Mouse (Mus musculus) liver, embryonic 14.5 days (tissue): ENCODE results near the gene Bbc3. TPM values are rescaled to one million over a fixed set of nuclear protein-coding genes. Genes with fewer than 3 reads are reported as not detected.

Experiments
- ATAC-seq: fragments of 200-750 bp; cut with Nextera tagmentation; 2 replicates; pipeline ENCODE4 v1.8.0; 2017; ENCODE audit warnings: moderate number of reproducible peaks, mild to moderate bottlenecking, moderate library complexity; ENCODE audit not compliant: insufficient read depth
- DNase-seq, 3 experiments: peaks; one replicate each; pipeline ENCODE4 v3.0.0-alpha.2; 2012 to 2013; ENCODE audit warnings: low read depth in 3 of 3, low spot score in 3 of 3
- H3K27ac ChIP-seq: fragments of 300-500 bp; sonication (generic); 2 replicates; pipeline ENCODE4 v1.5.1; 2014; ENCODE audit warnings: moderate library complexity, mild to moderate bottlenecking, control low read depth, inconsistent platforms
- H3K27me3 ChIP-seq: fragments of 300-500 bp; sonication (generic); 2 replicates; pipeline ENCODE4 v1.6.1; 2014; ENCODE audit warnings: mild to moderate bottlenecking, low read length, moderate library complexity; ENCODE audit not compliant: control insufficient read depth, insufficient read depth
- H3K36me3 ChIP-seq: fragments of 300-500 bp; sonication (generic); replicated peaks from 2 replicates; pipeline ENCODE4 v1.6.1; 2014; ENCODE audit warnings: low read depth; ENCODE audit not compliant: control insufficient read depth, insufficient read depth
- H3K4me1 ChIP-seq, 2 experiments: fragments of 200-500 bp in 1 of 2; fragments of 300-500 bp in 1 of 2; sonication (generic) in 1 of 2; replicated peaks; 2 replicates each; pipeline ENCODE4 v1.6.1; 2012 to 2014; ENCODE audit warnings: antibody characterized with exemption in 1 of 2, inconsistent platforms in 1 of 2, low read length in 1 of 2; ENCODE audit not compliant: control insufficient read depth in 2 of 2, insufficient read depth in 2 of 2
- H3K4me2 ChIP-seq: fragments of 300-500 bp; sonication (generic); 2 replicates; pipeline ENCODE4 v1.6.1; 2014; ENCODE audit warnings: low read depth, mild to moderate bottlenecking, control low read depth, moderate library complexity
- H3K4me3 ChIP-seq, 2 experiments: fragments of 200-500 bp in 1 of 2; fragments of 300-500 bp in 1 of 2; sonication (generic) in 1 of 2; 2 replicates each; pipeline ENCODE4 v1.5.1; 2012 to 2014; ENCODE audit warnings: low read depth in 2 of 2, low read length in 2 of 2, mild to moderate bottlenecking in 2 of 2, control low read depth in 1 of 2, inconsistent platforms in 1 of 2, moderate library complexity in 1 of 2; ENCODE audit not compliant: insufficient read depth in 1 of 2
- H3K9ac ChIP-seq: fragments of 300-500 bp; sonication (generic); replicated peaks from 2 replicates; pipeline ENCODE4 v1.6.1; 2014; ENCODE audit warnings: mild to moderate bottlenecking, control low read depth, moderate library complexity
- H3K9me3 ChIP-seq: fragments of 300-500 bp; sonication (generic); 2 replicates; pipeline ENCODE4 v1.6.1; 2016; ENCODE audit warnings: low read length, mixed read lengths; ENCODE audit not compliant: control insufficient read depth
- CTCF ChIP-seq: IDR thresholded peaks from 2 replicates; pipeline ENCODE4 v1.5.1; 2016; ENCODE audit warnings: antibody characterized with exemption, low read depth, control low read depth
- EP300 ChIP-seq: IDR thresholded peaks from 2 replicates; pipeline ENCODE4 v1.6.1; 2016; ENCODE audit warnings: antibody characterized with exemption, low read depth
- WGBS: fragments of 180-500 bp; shearing (Covaris S2); extraction: QIAGEN DNeasy Blood & Tissue Kit; methylation state at CpG from one replicate; pipeline ENCODE4 v1.1.7; 2014; ENCODE audit not compliant: insufficient replicate concordance; 5-methylcytosine and 5-hydroxymethylcytosine counted together
- polyA plus RNA-seq, 2 experiments: library from polyadenylated mRNA; depleted of rRNA in 1 of 2; stranded (reverse) in 1 of 2; unstranded in 1 of 2; fragments of >200 nt; fragmentation: Nextera tagmentation in 1 of 2; extraction: Ambion mirVana in 1 of 2; gene quantifications; 2 replicates each; pipeline versions ENCODE4 v1.2.1 to v1.2.3; 2012 to 2014

Bbc3 gene
- polyA plus RNA-seq, 2 experiments = 2.0 to 3.8 TPM

GRCm38 (mm10) chr7:16294346-16294745, 13.8 kb upstream of the Bbc3 start:
- H3K9ac ChIP-seq = peak overlapping the region; percentile 69
- 8% methylated on average over 4 of the region's 4 CpGs for WGBS
- no peak for TF ChIP-seq CTCF
- TF ChIP-seq EP300 = no peak
- H3K27me3 ChIP-seq = peaks cover 8% of the 10 kb centered on the region
- H3K4me2 ChIP-seq = peak overlapping the region; percentile 79
- peaks cover 15 to 21% of the 10 kb centered on the region in 2 experiments for H3K4me1 ChIP-seq
- peak overlapping the region; percentile 92 for H3K27ac ChIP-seq
- peak in 1 of 3 experiments; percentile 79 for DNase-seq
- H3K4me3 ChIP-seq = peak overlapping the region; percentile 40 to 54
- no peaks in the 10 kb centered on the region for H3K9me3 ChIP-seq
- peak; percentile 42 for ATAC-seq
- H3K36me3 ChIP-seq = no peaks in the 10 kb centered on the region

GRCm38 (mm10) chr7:16294837-16295236, 13.4 kb upstream of the Bbc3 start:
- under 1% methylated on average over 23 of the region's 23 CpGs for WGBS

GRCm38 (mm10) chr7:16295321-16295900, 12.8 kb upstream of the Bbc3 start:
- WGBS = under 1% methylated on average over 41 of the region's 41 CpGs
- peak; percentile 76 for ATAC-seq
- Histone ChIP-seq H3K27ac (peak overlapping the region; percentile 92), H3K4me1 (peaks cover 15 to 25% of the 10 kb centered on the region in 2 experiments), H3K9ac (peak overlapping the region; percentile 70), H3K27me3 (peaks cover 18% of the 10 kb centered on the region), H3K4me2 (peak overlapping the region; percentile 79), H3K36me3 (no peaks in the 10 kb centered on the region), H3K4me3 (peak overlapping the region; percentile 54 to 57), H3K9me3 (no peaks in the 10 kb centered on the region)
- DNase-seq = peak in 2 of 3 experiments; percentile 75 to 84
- no peak for TF ChIP-seq CTCF
- no peak for TF ChIP-seq EP300

More at GRCm38 (mm10) chr7:16294837-16295236, 13.4 kb upstream of the Bbc3 start:
- peak overlapping the region; percentile 92 for H3K27ac ChIP-seq
- no peaks in the 10 kb centered on the region for H3K36me3 ChIP-seq
- H3K4me3 ChIP-seq = peak overlapping the region; percentile 54 to 57
- no peaks in the 10 kb centered on the region for H3K9me3 ChIP-seq
- peak overlapping the region; percentile 79 for H3K4me2 ChIP-seq
- peak overlapping the region; percentile 70 for H3K9ac ChIP-seq
- H3K27me3 ChIP-seq = peaks cover 13% of the 10 kb centered on the region
- DNase-seq (peak; percentile 92 to 95 (median 93)), ATAC-seq (peak; percentile 84)
- H3K4me1 ChIP-seq = peaks cover 15 to 21% of the 10 kb centered on the region in 2 experiments
- peak; percentile 93 for TF ChIP-seq EP300
- peak; percentile 99 for TF ChIP-seq CTCF

GRCm38 (mm10) chr7:16296146-16296545, 12.0 kb upstream of the Bbc3 start:
- H3K4me2 ChIP-seq = peak overlapping the region; percentile 79
- no peaks in the 10 kb centered on the region for H3K9me3 ChIP-seq
- WGBS = 7% methylated on average over 2 of the region's 2 CpGs
- peaks cover 15 to 25% of the 10 kb centered on the region in 2 experiments for H3K4me1 ChIP-seq
- no peaks in the 10 kb centered on the region for H3K36me3 ChIP-seq
- peak overlapping the region; percentile 92 for H3K27ac ChIP-seq
- peak overlapping the region; percentile 70 for H3K9ac ChIP-seq
- no peak overlapping the region; a peak in 1 of 4 replicates for H3K4me3 ChIP-seq
- peaks cover 18% of the 10 kb centered on the region for H3K27me3 ChIP-seq
- ATAC-seq (peak; percentile 51), DNase-seq (peak in 1 of 3 experiments; percentile 71)
- TF ChIP-seq EP300 (peak; percentile 69; the same call in 1 of the 2 replicates), CTCF (no peak)

- TF ChIP-seq CTCF (peak; percentile 70), EP300 (no peak)
- Histone ChIP-seq H3K36me3 (no peaks in the 10 kb centered on the region), H3K9me3 (no peaks in the 10 kb centered on the region), H3K9ac (peak overlapping the region; percentile 70), H3K4me1 (peaks cover 15 to 25% of the 10 kb centered on the region in 2 experiments), H3K27me3 (peaks cover 18% of the 10 kb centered on the region), H3K27ac (peak overlapping the region; percentile 92), H3K4me2 (peak overlapping the region; percentile 79), H3K4me3 (peak overlapping the region; percentile 52 to 65)
- WGBS = 3% methylated on average over 22 of the region's 22 CpGs
- DNase-seq (peak; percentile 77 to 86 (median 79)), ATAC-seq (peak; percentile 20; the same call in 1 of the 2 replicates)
Measured at GRCm38 (mm10) chr7:16296766-16297390, 11.3 kb upstream of the Bbc3 start.
